Mouse (Mus musculus) left cerebral cortex, postnatal 14 days (tissue): Measurements from ENCODE around the gene Rnf121. TPM values are rescaled to one million over a fixed set of nuclear protein-coding genes. Genes with fewer than 3 reads are reported as not detected.

ENCODE experiments used
- DNase-seq, 2 experiments: peaks; one replicate each; pipeline ENCODE4 v3.0.0; 2021 to 2022; ENCODE audit warnings: low spot score in 2 of 2, mixed read lengths in 1 of 2
- intact Hi-C: fragments of 180-260 bp; cut with DNase I; formaldehyde crosslinking; loops from one replicate; pipeline ENCODE4 v1.15.1; 2025
- total RNA-seq, 2 experiments: library from RNA; stranded (reverse); gene quantifications; 2 replicates each; pipeline ENCODE4 v1.2.3; 2021

Rnf121 gene
- total RNA-seq, 2 experiments from 2014 or later = 38.4 to 49.9 TPM

- intact Hi-C loops = no loop called here
Observed at GRCm38 (mm10) chr7:102013416-102013815, 51.9 kb downstream of the Rnf121 start.

GRCm38 (mm10) chr7:102011855-102012254 is 53.4 kb downstream of the Rnf121 start:
- DNase-seq = no peak
- intact Hi-C loops = no loop called here

More at GRCm38 (mm10) chr7:102013416-102013815, 51.9 kb downstream of the Rnf121 start:
- no peak for DNase-seq

- intact Hi-C loops = no loop called here
- no peak for DNase-seq
Observed at GRCm38 (mm10) chr7:102006520-102006919, 58.7 kb downstream of the Rnf121 start.

- intact Hi-C loops = no loop called here
- peak; percentile 34 to 56 for DNase-seq
Observed at GRCm38 (mm10) chr7:102000921-102001630, 64.2 kb downstream of the Rnf121 start.

GRCm38 (mm10) chr7:102000296-102000695 is 65.0 kb downstream of the Rnf121 start:
- intact Hi-C loops = no loop called here
- DNase-seq = no peak

DNA sequence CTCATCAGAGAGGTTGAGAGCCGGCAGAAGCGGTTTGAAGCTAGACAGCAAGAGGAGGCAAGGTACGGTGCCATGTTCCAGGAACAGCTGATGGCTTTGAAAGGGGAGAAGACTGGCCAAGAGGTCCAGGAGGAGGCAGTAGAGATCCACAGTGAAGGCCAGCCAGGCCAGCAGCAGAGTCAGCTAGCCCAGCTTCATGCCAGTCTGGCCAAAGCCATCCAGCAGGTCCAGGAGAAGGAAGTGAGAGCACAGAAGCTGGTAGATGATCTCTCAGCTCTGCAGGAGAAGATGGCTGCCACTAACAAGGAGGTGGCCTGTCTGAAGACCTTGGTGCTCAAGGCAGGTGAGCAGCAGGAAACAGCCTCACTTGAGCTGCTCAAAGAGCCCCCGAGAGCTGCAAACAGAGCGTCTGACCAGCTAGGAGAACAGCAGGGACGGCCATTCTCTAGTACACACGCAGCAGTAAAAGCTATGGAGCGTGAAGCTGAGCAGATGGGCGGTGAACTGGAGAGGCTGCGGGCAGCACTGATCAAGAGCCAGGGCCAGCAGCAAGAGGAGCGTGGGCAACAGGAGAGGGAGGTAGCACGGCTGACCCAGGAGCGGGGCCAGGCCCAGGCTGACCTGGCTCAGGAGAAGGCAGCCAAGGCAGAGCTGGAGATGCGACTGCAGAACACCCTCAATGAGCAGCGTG is 65.7 kb downstream of the Rnf121 start:
- intact Hi-C loops = loop anchor here (5.0 kb wide), 1 partner anchor 78 kb away; no protein-coding TSS in a partner anchor
- DNase-seq = no peak

DNA sequence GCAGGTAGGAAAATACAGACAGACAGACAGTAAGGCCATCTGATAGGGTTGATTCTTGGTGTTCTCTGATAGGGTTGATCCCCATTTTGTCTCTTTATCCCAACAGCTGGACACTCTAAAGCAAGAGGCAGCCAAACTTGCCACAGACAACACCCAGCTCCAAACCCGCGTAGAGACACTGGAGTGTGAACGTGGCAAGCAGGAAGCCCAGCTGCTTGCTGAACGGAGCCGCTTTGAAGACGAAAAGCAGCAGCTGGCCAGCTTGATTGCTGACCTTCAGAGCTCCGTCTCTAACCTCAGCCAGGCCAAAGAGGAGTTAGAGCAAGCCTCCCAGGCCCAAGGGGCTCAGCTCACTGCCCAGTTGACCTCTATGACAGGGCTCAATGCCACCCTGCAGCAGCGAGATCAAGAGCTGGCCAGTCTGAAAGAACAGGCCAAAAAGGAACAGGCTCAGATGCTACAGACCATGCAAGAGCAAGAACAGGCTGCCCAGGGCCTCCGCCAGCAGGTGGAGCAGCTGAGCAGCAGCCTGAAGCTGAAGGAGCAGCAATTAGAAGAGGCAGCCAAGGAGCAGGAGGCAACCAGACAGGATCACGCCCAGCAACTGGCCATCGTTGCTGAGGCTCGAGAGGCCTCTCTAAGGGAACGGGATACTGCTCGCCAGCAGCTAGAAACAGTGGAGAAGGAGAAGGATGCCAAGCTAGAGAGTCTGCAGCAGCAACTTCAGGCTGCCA is 66.9 kb downstream of the Rnf121 start:
- DNase-seq = peak; percentile 89 to 90
- intact Hi-C loops = loop anchor here (5.0 kb wide), 1 partner anchor 79 kb away; no protein-coding TSS in a partner anchor

- intact Hi-C loops = no loop called here
- DNase-seq = no peak
Observed at GRCm38 (mm10) chr7:101994241-101994640, 71.0 kb downstream of the Rnf121 start.

GRCm38 (mm10) chr7:101985081-101985480 is 80.2 kb downstream of the Rnf121 start:
- DNase-seq = no peak
- intact Hi-C loops = no loop called here

DNA sequence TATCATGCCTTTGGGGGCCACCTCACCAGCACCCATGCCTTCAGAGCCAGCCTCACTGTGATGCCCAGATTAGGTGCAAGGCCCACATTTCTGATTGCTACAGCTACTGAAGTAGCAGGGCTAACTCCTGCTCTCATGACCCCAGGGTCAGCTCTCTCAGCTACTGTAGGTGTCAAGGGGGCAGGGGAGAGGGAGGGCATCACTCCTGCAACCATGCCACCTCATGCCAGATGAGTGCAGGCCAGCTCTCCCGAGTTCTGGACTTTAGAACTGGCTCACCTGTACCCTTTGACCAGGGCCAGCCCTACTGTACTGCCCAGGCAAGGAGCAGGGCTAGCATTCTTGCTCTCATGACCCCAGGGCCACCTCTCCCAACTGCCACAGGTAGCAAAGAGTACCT is 82.5 kb downstream of the Rnf121 start:
- no peak for DNase-seq
- intact Hi-C loops = no loop called here

- intact Hi-C loops = no loop called here
- DNase-seq = no peak
Observed at GRCm38 (mm10) chr7:101974505-101974904, 90.8 kb downstream of the Rnf121 start.

- intact Hi-C loops = no loop called here
- no peak for DNase-seq
Observed at GRCm38 (mm10) chr7:101973730-101974129, 91.5 kb downstream of the Rnf121 start.

GRCm38 (mm10) chr7:101971721-101972120 is 93.5 kb downstream of the Rnf121 start:
- no peak for DNase-seq
- intact Hi-C loops = no loop called here

GRCm38 (mm10) chr7:101970821-101971461 is 94.3 kb downstream of the Rnf121 start:
- DNase-seq = peak; percentile 70 to 82
- intact Hi-C loops = no loop called here

DNA sequence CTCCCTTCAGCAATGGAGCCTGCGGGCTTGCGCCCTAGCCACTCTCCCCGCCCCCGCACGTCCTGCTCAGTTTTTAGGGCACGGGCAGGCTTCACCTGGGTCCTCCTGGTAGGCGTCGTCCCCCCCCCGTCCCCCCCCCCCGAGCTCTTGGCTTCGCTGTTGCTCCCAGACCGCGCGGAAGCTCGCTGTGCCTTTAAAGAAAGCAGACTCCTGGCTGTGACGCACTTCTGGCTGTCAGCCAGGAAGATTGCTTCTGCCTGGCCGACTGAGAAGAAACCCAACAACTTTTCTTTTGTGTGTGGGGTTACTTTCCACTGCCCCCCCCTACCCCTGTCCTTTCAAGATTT is 94.9 kb downstream of the Rnf121 start:
- DNase-seq = peak; percentile 91 to 94
- intact Hi-C loops = no loop called here

DNA sequence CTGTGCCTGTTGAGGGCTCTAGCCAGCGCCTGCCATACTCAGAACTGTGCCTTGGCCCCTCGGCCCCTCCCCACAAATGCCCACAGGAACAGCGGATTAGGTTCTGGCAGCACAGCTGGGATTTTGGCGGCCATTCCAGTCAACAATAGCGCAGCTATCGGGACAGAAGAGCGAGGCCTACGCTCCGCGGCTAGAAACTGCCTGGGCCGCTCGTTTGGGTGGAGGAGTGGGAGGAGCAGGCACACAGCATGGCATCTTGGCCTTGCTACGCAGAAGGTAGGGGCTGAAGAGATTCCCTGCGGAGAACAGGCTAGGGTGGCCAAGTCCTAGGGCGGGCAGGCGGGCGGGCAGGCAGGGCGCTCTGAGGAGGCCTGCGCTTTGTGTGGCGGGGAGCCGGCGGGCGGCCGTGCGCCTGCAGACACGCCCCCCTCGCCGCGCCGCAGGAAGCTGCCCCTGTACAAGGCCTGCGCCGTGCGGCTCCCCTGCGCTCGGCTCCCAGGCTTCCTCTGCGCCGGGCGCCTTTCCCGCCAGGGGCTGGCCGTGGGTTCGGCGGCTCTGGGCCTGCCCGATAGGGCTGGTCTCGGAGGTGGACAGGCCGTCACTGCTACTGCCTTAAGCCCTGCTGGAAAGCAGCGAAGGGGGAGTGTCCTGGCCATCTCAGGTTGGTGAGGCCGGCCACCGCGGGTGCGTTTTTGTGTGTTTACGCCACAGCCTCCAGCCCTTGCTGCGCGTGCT is 95.4 kb downstream of the Rnf121 start:
- intact Hi-C loops = no loop called here
- peak; percentile 80 to 81 for DNase-seq
